Mouse (Mus musculus): ENCODE results near the gene Dmxl2.

The Dmxl2 gene

GRCm38 (mm10) chr9:54499791-54500190 lies 1.6 kb downstream of the Dmxl2 start:
- DNase-seq (ENCODE audit: low spot score in 2 of 2) = no peak

- no peak for DNase-seq (ENCODE audit: low spot score in 2 of 2)
Observed at GRCm38 (mm10) chr9:54499291-54499690, 2.1 kb downstream of the Dmxl2 start.

GRCm38 (mm10) chr9:54490431-54490830 lies 11.0 kb downstream of the Dmxl2 start:
- no peak for DNase-seq (ENCODE audit: low spot score in 2 of 2)

GRCm38 (mm10) chr9:54489599-54489998 lies 11.8 kb downstream of the Dmxl2 start:
- no peak for DNase-seq (ENCODE audit: low spot score in 2 of 2)

GRCm38 (mm10) chr9:54484927-54485326 lies 16.5 kb downstream of the Dmxl2 start:
- DNase-seq (ENCODE audit: low spot score in 2 of 2) = no peak

GRCm38 (mm10) chr9:54483215-54483614 lies 18.2 kb downstream of the Dmxl2 start:
- DNase-seq (ENCODE audit: low spot score in 2 of 2) = no peak

GRCm38 (mm10) chr9:54482763-54483162 lies 18.7 kb downstream of the Dmxl2 start:
- DNase-seq (ENCODE audit: low spot score in 2 of 2) = no peak

GRCm38 (mm10) chr9:54479054-54479453 lies 22.4 kb downstream of the Dmxl2 start:
- DNase-seq (ENCODE audit: low spot score in 2 of 2) = no peak

GRCm38 (mm10) chr9:54478117-54478516 lies 23.3 kb downstream of the Dmxl2 start:
- no peak for DNase-seq (ENCODE audit: low spot score in 2 of 2)

GRCm38 (mm10) chr9:54474546-54474945 lies 26.9 kb downstream of the Dmxl2 start:
- no peak for DNase-seq (ENCODE audit: low spot score in 2 of 2)

GRCm38 (mm10) chr9:54474031-54474430 lies 27.4 kb downstream of the Dmxl2 start:
- DNase-seq (ENCODE audit: low spot score in 2 of 2) = no peak

- DNase-seq (ENCODE audit: low spot score in 2 of 2) = no peak
Observed at GRCm38 (mm10) chr9:54472784-54473183, 28.6 kb downstream of the Dmxl2 start.

GRCm38 (mm10) chr9:54469339-54469738 lies 32.1 kb downstream of the Dmxl2 start:
- DNase-seq (ENCODE audit: low spot score in 2 of 2) = no peak

- DNase-seq (ENCODE audit: low spot score in 2 of 2) = no peak
Observed at GRCm38 (mm10) chr9:54467433-54467933, 33.9 kb downstream of the Dmxl2 start.

- DNase-seq (ENCODE audit: low spot score in 2 of 2) = peak in 1 of 2 experiments; percentile 24
Observed at GRCm38 (mm10) chr9:54463483-54464054, 37.9 kb downstream of the Dmxl2 start.

- DNase-seq (ENCODE audit: low spot score in 2 of 2) = no peak
Observed at GRCm38 (mm10) chr9:54439015-54439414, 62.4 kb downstream of the Dmxl2 start.

GRCm38 (mm10) chr9:54438246-54438645 lies 63.2 kb downstream of the Dmxl2 start:
- peak in 1 of 2 experiments; percentile 12 for DNase-seq (ENCODE audit: low spot score in 2 of 2)

GRCm38 (mm10) chr9:54416238-54416637 lies 85.2 kb downstream of the Dmxl2 start:
- DNase-seq (ENCODE audit: low spot score in 2 of 2) = no peak

- no peak for DNase-seq (ENCODE audit: low spot score in 2 of 2)
Observed at GRCm38 (mm10) chr9:54356756-54357155, 144.7 kb downstream of the Dmxl2 start.

- DNase-seq (ENCODE audit: low spot score in 2 of 2) = no peak
Observed at GRCm38 (mm10) chr9:54342026-54342425, 159.4 kb downstream of the Dmxl2 start.

GRCm38 (mm10) chr9:54336532-54337144 lies 164.8 kb downstream of the Dmxl2 start:
- peak; percentile 13 to 75 for DNase-seq (ENCODE audit: low spot score in 2 of 2)

GRCm38 (mm10) chr9:54335582-54335981 lies 165.8 kb downstream of the Dmxl2 start:
- no peak for DNase-seq (ENCODE audit: low spot score in 2 of 2)

- DNase-seq (ENCODE audit: low spot score in 2 of 2) = no peak
Observed at GRCm38 (mm10) chr9:54329201-54329600, 172.2 kb downstream of the Dmxl2 start.

All from left cerebral cortex, adult 9 months (tissue).